Mouse (Mus musculus) adrenal gland, postnatal 10 days (tissue): ENCODE results near the gene Ttll13. TPM values are rescaled to one million over a fixed set of nuclear protein-coding genes. Genes with fewer than 3 reads are reported as not detected.

Source experiments
- DNase-seq: peaks from one replicate; pipeline ENCODE4 v3.0.0; 2021; ENCODE audit warnings: mixed read lengths
- total RNA-seq, 2 experiments: library from RNA; stranded (reverse); gene quantifications; 2 replicates each; pipeline ENCODE4 v1.2.3; 2021

The Ttll13 gene
- total RNA-seq, 2 experiments from 2014 or later, result 1.1 to 1.8 TPM

GRCm38 (mm10) chr7:80214459-80214858, 31.7 kb upstream of the Ttll13 start:
- no peak for DNase-seq

- peak; percentile 86 for DNase-seq
These were observed 30.8 kb upstream of the Ttll13 start for GRCm38 (mm10) chr7:80215398-80215797.

- peak; percentile 81 for DNase-seq
These were observed 29.6 kb upstream of the Ttll13 start for GRCm38 (mm10) chr7:80216566-80216965.

GRCm38 (mm10) chr7:80218666-80219065, 27.5 kb upstream of the Ttll13 start:
- DNase-seq, result no peak

GRCm38 (mm10) chr7:80220237-80220797, 25.9 kb upstream of the Ttll13 start:
- peak; percentile 33 for DNase-seq

GRCm38 (mm10) chr7:80221179-80221750, 24.9 kb upstream of the Ttll13 start:
- DNase-seq, result no peak

- DNase-seq, result no peak
These were observed 19.1 kb upstream of the Ttll13 start for GRCm38 (mm10) chr7:80227065-80227464.

GRCm38 (mm10) chr7:80230196-80230595, 16.0 kb upstream of the Ttll13 start:
- no peak for DNase-seq

- DNase-seq, result no peak
These were observed 14.1 kb upstream of the Ttll13 start for GRCm38 (mm10) chr7:80231971-80232488.

- DNase-seq, result peak; percentile 99
These were observed 13.6 kb upstream of the Ttll13 start, which contains the start of the genes Cib1 and Gdpgp1 for GRCm38 (mm10) chr7:80232489-80233029. Gene Cib1, minus strand, starts transcription at chr7:80232813. Gene Gdpgp1, plus strand, starts transcription at chr7:80232865.

- DNase-seq, result no peak
These were observed 12.4 kb upstream of the Ttll13 start for GRCm38 (mm10) chr7:80233799-80234198.

- no peak for DNase-seq
These were observed 7.6 kb upstream of the Ttll13 start for GRCm38 (mm10) chr7:80238542-80238941.

- DNase-seq, result no peak
These were observed 4.5 kb upstream of the Ttll13 start for GRCm38 (mm10) chr7:80241661-80242060.

- no peak for DNase-seq
These were observed 1.3 kb upstream of the Ttll13 start for GRCm38 (mm10) chr7:80244851-80245250.

- no peak for DNase-seq
These were observed 683 bp downstream of the Ttll13 start for GRCm38 (mm10) chr7:80246859-80247258.

- no peak for DNase-seq
These were observed 6.3 kb downstream of the Ttll13 start for GRCm38 (mm10) chr7:80252437-80252836.

GRCm38 (mm10) chr7:80252886-80253285, 6.7 kb downstream of the Ttll13 start:
- no peak for DNase-seq

GRCm38 (mm10) chr7:80255981-80256380, 9.8 kb downstream of the Ttll13 start:
- no peak for DNase-seq

- no peak for DNase-seq
These were observed 11.5 kb downstream of the Ttll13 start for GRCm38 (mm10) chr7:80257706-80258105.

GRCm38 (mm10) chr7:80260625-80261371, 14.6 kb downstream of the Ttll13 start, which contains the start of gene Ngrn:
Gene Ngrn, plus strand, starts transcription at chr7:80261215.
- DNase-seq, result peak; percentile 92

GRCm38 (mm10) chr7:80261372-80261990, 15.3 kb downstream of the Ttll13 start:
- no peak for DNase-seq

GRCm38 (mm10) chr7:80264606-80265005, 18.4 kb downstream of the Ttll13 start:
- peak; percentile 57 for DNase-seq
